Mouse (Mus musculus) brown adipose tissue, adult 24 weeks (tissue): ENCODE results near the gene Palld. TPM values are rescaled to one million over a fixed set of nuclear protein-coding genes. Genes with fewer than 3 reads are reported as not detected.

Experiments
- H3K27ac ChIP-seq: fragments of 200-500 bp; replicated peaks from 2 replicates; pipeline ENCODE4 v1.5.1; 2012; ENCODE audit warnings: low read depth, mild to moderate bottlenecking, low read length
- H3K4me1 ChIP-seq: fragments of 200-500 bp; 2 replicates; pipeline ENCODE4 v1.6.1; 2012; ENCODE audit warnings: low read length, mixed read lengths; ENCODE audit not compliant: control insufficient read depth, insufficient read depth, insufficient read length
- H3K4me3 ChIP-seq: fragments of 200-500 bp; 2 replicates; pipeline ENCODE4 v1.5.1; 2012; ENCODE audit warnings: low read depth, mild to moderate bottlenecking, low read length, moderate library complexity; ENCODE audit not compliant: insufficient read depth
- polyA plus RNA-seq: library from polyadenylated mRNA; stranded (reverse); fragments of >200 nt; gene quantifications from 2 replicates; pipeline ENCODE4 v1.2.4, GENCODE M21; 2012; ENCODE audit not compliant: missing spikeins, insufficient read depth, insufficient read length

Palld gene
- polyA plus RNA-seq, 1 experiment, result 14.7 TPM

DNA sequence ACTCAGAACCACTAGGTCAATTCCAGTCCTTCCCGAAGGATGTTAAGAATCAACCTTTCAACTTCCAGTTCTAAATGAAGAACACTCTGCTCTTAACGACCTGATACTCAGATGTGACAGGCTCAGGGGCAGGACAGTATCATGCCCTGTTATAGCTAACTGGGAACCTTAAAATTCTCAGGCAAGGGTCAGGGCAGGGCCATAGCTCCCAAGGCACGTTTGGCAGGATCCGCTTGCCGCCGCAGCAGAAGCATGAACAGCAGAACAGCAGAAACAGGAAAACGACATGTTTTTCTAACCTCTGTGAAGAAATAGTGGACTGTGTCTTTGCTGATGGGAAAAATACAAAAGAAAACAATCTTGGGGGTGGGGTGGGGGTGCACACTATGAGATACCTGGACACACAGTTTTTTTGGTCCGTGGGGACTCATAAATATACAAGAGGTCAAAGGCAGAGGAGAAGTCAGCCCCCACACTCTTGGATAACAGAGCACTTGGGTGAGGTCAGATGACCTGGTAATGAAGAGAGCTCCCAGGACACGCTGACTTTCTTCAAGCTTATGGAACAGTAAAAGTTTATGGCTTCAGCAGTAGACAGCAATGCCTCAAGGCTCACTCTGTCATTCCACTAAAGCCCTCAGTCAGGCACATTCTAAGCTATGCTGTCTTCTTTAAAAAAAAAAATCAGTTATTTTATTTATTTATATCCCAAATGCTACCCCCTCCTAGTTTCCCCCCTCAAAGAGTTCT is 201.4 kb downstream of the Palld start:
- H3K4me1 ChIP-seq, result peaks cover 2% of the 10 kb centered on the region; the same call in 1 of the 2 replicates
- H3K4me3 ChIP-seq, result no peak overlapping the region
- no peak overlapping the region for H3K27ac ChIP-seq

DNA sequence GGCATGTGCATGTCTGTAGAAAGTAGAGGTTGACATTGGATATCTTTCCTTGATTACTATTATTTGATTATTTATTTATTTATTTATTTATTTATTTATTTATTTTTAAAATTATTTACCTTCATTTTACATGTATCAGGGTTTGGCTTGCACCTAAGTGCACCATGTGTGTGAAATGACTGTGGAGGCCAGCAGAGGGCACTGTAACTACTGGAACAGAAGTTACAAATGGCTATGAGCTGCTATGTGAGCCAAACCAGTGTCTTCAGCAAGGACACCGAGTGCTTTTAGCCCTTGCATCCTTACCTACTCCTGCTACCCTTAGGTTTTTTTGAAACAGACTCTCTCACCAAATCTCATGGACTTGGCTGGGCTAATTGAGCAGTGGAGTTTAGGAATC is 202.2 kb downstream of the Palld start:
- H3K27ac ChIP-seq, result no peak overlapping the region
- peaks cover 5% of the 10 kb centered on the region for H3K4me1 ChIP-seq
- H3K4me3 ChIP-seq, result no peak overlapping the region

GRCm38 (mm10) chr8:61698959-61699358 is 203.5 kb downstream of the Palld start:
- Histone ChIP-seq H3K4me1 (peaks cover 7% of the 10 kb centered on the region), H3K27ac (no peak overlapping the region), H3K4me3 (no peak overlapping the region)

DNA sequence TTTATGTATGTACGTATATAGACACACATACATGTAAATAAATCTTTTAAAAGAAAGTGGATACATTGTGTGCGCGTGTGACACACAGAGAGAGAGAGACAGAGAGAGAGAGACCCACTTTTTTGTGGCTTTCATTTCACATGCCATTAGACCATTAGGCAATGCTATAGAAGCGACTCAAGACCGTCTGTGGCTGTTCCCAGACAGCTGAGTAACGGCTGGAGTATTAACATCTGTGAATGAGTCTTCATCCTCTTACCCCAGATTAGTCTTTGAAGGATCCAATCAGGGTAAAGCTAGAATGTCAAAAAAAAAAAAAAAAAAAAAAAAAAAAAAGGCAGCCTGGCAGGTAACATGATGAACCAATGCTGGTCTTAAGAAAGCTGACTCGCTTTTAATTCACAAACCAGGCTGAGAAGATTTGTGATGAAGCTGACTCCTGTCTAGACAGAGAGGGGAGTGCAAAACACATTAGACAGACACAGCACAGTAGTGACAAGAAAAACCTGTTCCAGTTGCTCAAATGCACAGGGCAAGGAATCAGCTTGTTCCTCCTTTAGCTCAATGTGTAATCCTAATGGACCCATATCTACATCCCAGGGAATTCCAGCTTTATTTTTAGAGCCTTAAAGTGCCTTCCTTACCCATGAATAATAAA is 204.6 kb downstream of the Palld start:
- H3K4me1 ChIP-seq, result peaks cover 7% of the 10 kb centered on the region
- no peak overlapping the region for H3K4me3 ChIP-seq
- no peak overlapping the region for H3K27ac ChIP-seq

GRCm38 (mm10) chr8:61696846-61697455 is 205.5 kb downstream of the Palld start:
- H3K4me3 ChIP-seq, result no peak overlapping the region
- peaks cover 7% of the 10 kb centered on the region for H3K4me1 ChIP-seq
- H3K27ac ChIP-seq, result no peak overlapping the region

DNA sequence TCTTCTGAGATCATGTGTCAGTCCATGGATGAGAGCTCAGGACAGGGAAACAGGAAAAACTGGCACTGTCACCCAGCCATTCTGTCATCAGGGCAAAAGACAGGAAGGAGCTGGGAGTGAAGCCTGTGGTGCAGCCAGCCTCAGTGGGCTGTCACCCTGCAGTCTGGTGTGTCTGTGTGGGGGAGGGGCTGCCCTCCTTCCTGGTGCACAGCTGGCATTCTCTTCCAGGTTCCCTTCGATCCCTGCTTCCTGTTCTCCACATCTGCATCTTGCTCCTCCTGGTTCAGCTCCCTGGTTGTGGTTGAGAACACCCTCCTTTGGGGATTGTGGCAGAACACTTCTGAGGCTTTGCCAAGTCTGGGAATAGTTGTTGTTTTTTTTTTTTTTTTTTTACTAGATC is 207.1 kb downstream of the Palld start:
- no peak overlapping the region for H3K27ac ChIP-seq
- H3K4me1 ChIP-seq, result peaks cover 7% of the 10 kb centered on the region
- no peak overlapping the region for H3K4me3 ChIP-seq

GRCm38 (mm10) chr8:61692866-61693265 is 209.6 kb downstream of the Palld start:
- Histone ChIP-seq H3K4me1 (peaks cover 7% of the 10 kb centered on the region), H3K4me3 (no peak overlapping the region), H3K27ac (no peak overlapping the region)

DNA sequence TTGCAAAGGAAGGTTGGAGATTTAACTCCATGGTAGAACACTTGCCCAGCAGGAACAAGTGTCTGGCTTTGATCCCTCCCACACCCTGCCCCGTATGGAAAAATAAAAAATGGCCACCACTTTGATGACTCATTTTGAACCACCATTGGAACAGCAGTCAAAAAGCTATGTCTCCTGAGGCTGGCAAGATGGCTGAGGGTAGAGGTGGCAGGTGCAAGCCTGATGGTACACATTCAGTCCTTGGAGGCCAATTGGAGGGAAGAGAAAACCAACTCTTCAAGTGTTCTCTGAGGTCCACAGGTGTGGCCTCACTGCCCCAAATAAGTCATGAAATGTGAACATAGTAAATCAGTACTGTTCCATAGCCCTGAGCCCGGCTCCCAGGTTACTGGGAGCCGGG is 210.4 kb downstream of the Palld start:
- no peak overlapping the region for H3K4me3 ChIP-seq
- H3K4me1 ChIP-seq, result peaks cover 7% of the 10 kb centered on the region
- H3K27ac ChIP-seq, result no peak overlapping the region

- Histone ChIP-seq H3K4me1 (peaks cover 7% of the 10 kb centered on the region), H3K4me3 (no peak overlapping the region), H3K27ac (no peak overlapping the region)
Measured at GRCm38 (mm10) chr8:61691391-61691790, 211.1 kb downstream of the Palld start.

DNA sequence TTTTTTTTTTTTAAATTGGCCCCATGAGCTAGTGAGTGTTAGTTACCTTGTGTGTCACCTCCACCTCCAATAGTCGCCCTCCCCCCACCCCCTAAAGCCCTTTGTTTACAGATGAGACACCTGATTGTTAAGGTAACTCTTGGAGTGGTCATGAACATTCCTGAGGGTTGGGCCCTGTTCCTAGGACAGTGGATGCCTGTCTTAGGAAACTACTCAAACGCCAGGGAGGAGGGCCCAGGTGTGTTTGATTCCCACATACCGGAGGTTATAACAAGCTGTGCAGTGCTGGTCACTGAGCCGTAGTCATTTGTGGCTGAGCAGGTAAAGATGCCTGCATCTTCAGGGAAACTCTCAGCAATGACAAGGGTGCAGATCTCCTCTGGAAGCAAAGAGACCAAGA is 215.4 kb downstream of the Palld start:
- H3K4me3 ChIP-seq, result no peak overlapping the region
- no peak overlapping the region for H3K27ac ChIP-seq
- H3K4me1 ChIP-seq, result no peaks in the 10 kb centered on the region

DNA sequence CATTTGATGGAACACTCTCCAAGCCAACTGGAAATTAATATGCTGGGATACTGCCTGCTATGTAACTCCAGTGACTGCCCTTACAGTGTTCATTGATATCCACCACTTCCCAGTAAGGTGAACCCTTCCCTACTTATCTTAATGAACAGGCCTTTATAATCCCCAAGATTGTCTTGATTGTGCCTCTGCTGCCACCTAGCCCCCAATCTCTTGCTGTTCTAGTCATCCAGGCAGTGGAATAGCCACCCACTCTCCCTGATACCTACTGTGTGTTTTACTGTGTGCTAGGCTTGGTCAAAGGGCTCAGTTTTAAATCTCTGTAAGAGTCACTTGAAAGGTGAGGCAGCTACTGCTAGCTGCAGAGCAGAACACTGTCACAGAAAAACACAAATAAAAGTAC is 216.2 kb downstream of the Palld start:
- H3K27ac ChIP-seq, result no peak overlapping the region
- H3K4me3 ChIP-seq, result no peak overlapping the region
- H3K4me1 ChIP-seq, result no peaks in the 10 kb centered on the region

DNA sequence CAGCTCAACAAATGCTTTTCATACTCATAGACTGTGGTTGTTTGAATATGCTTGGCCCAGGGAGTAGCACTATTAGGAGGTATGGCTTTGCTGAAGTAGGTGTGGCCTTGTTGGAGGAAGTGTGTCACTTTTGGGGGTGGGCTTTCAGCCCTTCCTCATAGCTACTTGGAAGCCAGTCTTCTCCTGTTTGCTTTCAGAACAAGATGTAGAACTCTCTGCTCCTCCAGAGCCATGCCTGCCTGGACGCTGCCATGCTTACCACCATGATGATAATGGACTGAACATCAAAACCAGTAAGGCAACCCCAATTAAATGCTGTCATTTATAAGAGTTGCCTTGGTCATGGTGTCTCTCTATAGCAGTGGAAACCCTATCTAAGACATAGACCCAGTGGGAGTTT is 217.2 kb downstream of the Palld start:
- no peaks in the 10 kb centered on the region for H3K4me1 ChIP-seq
- H3K4me3 ChIP-seq, result no peak overlapping the region
- H3K27ac ChIP-seq, result no peak overlapping the region

GRCm38 (mm10) chr8:61684280-61684939 is 218.1 kb downstream of the Palld start:
- no peak overlapping the region for H3K27ac ChIP-seq
- no peaks in the 10 kb centered on the region for H3K4me1 ChIP-seq
- H3K4me3 ChIP-seq, result no peak overlapping the region

DNA sequence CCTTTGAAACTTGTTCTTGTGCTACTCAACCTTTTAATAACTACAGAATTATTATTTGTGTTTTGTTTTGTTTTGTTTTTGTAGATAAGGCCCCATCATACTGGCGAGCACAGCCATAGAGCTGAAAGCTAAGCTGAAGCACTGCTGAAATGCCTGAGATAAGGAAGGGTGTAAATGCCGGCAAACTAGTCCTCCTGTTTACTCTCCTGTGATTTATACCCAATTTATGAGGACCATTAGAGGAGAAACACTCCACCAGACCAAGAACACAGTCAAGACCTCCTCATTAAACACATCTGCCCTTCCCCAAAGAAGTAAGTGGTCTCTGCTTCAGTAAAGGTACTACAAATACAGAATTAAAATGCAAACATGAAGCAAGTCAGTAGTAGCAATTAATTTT is 219.6 kb downstream of the Palld start:
- H3K4me3 ChIP-seq, result no peak overlapping the region
- H3K27ac ChIP-seq, result no peak overlapping the region
- H3K4me1 ChIP-seq, result no peaks in the 10 kb centered on the region

- Histone ChIP-seq H3K4me1 (peaks cover 6% of the 10 kb centered on the region; the same call in 1 of the 2 replicates), H3K4me3 (no peak overlapping the region), H3K27ac (no peak overlapping the region)
Measured at GRCm38 (mm10) chr8:61681217-61681616, 221.3 kb downstream of the Palld start.
